Mouse (Mus musculus): ENCODE results near the gene Zfp637.

DNA sequence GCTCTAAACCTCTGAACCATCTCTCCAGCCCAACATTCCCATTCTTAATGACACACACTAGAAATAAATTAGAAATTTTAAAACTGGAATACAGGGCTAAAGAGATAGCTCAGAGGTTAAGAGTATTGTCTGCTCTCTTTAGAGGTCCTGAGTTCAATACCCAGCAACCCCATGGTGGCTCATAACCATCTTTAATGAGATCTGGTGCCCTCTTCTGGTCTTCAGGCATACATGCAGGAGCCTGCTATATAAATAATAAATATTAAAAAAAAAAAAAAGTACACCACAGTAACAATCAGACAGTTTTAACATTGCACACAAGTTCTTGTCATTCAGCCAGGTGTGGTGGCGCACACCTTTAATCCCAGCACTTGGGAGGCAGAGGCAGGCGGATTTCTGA, 6.8 kb downstream of the Zfp637 start:
- peak; percentile 40 for TF ChIP-seq CTCF (IDR thresholded peaks at IDR 0.05)
- TF ChIP-seq EP300 (IDR thresholded peaks at IDR 0.05) = no peak

Measured in lung, postnatal 0 days (tissue).